Mouse (Mus musculus) heart, postnatal 0 days (tissue): ENCODE measurements around the gene Car5b. TPM values are rescaled to one million over a fixed set of nuclear protein-coding genes. Genes with fewer than 3 reads are reported as not detected.

Source experiments
- ATAC-seq: fragments of 200-750 bp; cut with Nextera tagmentation; 2 replicates; pipeline ENCODE4 v1.8.0; 2017; ENCODE audit warnings: low read depth, moderate number of reproducible peaks, moderate library complexity; ENCODE audit not compliant: insufficient read depth
- DNase-seq: peaks from one replicate; pipeline ENCODE4 v3.0.0-alpha.2; 2016; ENCODE audit warnings: low spot score
- H3K27ac ChIP-seq: fragments of 300-500 bp; sonication (generic); 2 replicates; pipeline ENCODE4 v1.5.1; 2014; ENCODE audit warnings: low read depth, mild to moderate bottlenecking
- H3K27me3 ChIP-seq: fragments of 300-500 bp; sonication (generic); 2 replicates; pipeline ENCODE4 v1.6.1; 2014; ENCODE audit warnings: low read length, mixed read lengths; ENCODE audit not compliant: control insufficient read depth, insufficient read depth
- H3K36me3 ChIP-seq: fragments of 300-500 bp; sonication (generic); replicated peaks from 2 replicates; pipeline ENCODE4 v1.6.1; 2014; ENCODE audit warnings: low read length, mixed read lengths; ENCODE audit not compliant: control insufficient read depth, insufficient read depth
- H3K4me1 ChIP-seq: fragments of 300-500 bp; sonication (generic); 2 replicates; pipeline ENCODE4 v1.6.1; 2014; ENCODE audit warnings: antibody characterized with exemption; ENCODE audit not compliant: control insufficient read depth, insufficient read depth
- H3K4me2 ChIP-seq: fragments of 300-500 bp; sonication (generic); 2 replicates; pipeline ENCODE4 v1.6.1; 2014; ENCODE audit warnings: low read depth, mild to moderate bottlenecking, low read length, moderate library complexity
- H3K4me3 ChIP-seq: fragments of 300-500 bp; sonication (generic); 2 replicates; pipeline ENCODE4 v1.5.1; 2014; ENCODE audit warnings: low read depth, low read length
- H3K9ac ChIP-seq: fragments of 300-500 bp; sonication (generic); replicated peaks from 2 replicates; pipeline ENCODE4 v1.6.1; 2014; ENCODE audit warnings: low read depth, low read length, mixed read lengths
- H3K9me3 ChIP-seq: fragments of 300-500 bp; sonication (generic); replicated peaks from 2 replicates; pipeline ENCODE4 v1.6.1; 2016; ENCODE audit warnings: low read length; ENCODE audit not compliant: control insufficient read depth
- CTCF ChIP-seq: IDR thresholded peaks from 2 replicates; pipeline ENCODE4 v1.5.1; 2016; ENCODE audit warnings: antibody characterized with exemption, control low read depth, low read depth
- EP300 ChIP-seq: IDR thresholded peaks from 2 replicates; pipeline ENCODE4 v1.6.1; 2016; ENCODE audit warnings: antibody characterized with exemption, low read depth
- WGBS: fragments of 180-500 bp; shearing (Covaris S2); extraction: QIAGEN DNeasy Blood & Tissue Kit; methylation state at CpG from one replicate; pipeline ENCODE4 v1.1.7; 2014; 5-methylcytosine and 5-hydroxymethylcytosine counted together
- polyA plus RNA-seq: library from polyadenylated mRNA; unstranded; fragments of >200 nt; fragmentation: Nextera tagmentation; extraction: Ambion mirVana; gene quantifications from 2 replicates; pipeline ENCODE4 v1.2.1, GENCODE M21; 2015
- total RNA-seq: library from RNA; depleted of rRNA; stranded (reverse); fragments of >200 nt; gene quantifications from 2 replicates; pipeline ENCODE4 v1.2.3, GENCODE M21; 2014; ENCODE audit warnings: low replicate concordance

Gene Car5b
- total and polyA plus RNA-seq, 2 experiments from 2014 or later, result 0.27 to 0.76 TPM

- DNase-seq, result peak; percentile 88
- Histone ChIP-seq H3K27me3 (no peaks in the 10 kb centered on the region), H3K9me3 (no peaks in the 10 kb centered on the region), H3K9ac (peak within 1 kb of the TSS; percentile 82), H3K36me3 (peaks cover 17% of the 10 kb centered on the region), H3K4me3 (peak within 1 kb of the TSS; percentile 81), H3K4me1 (no peaks in the 10 kb centered on the region), H3K4me2 (peak within 1 kb of the TSS; percentile 64), H3K27ac (peak within 1 kb of the TSS; percentile 99)
- ATAC-seq, result peak; percentile 96
- 10% methylated on average over 28 of the region's 29 CpGs for WGBS
- TF ChIP-seq CTCF (no peak), EP300 (no peak)
Observed at GRCm38 (mm10) chrX:163958467-163958875, 69.3 kb downstream of the Car5b start, which contains the start of gene Zrsr2. TSS of gene Zrsr2 (minus strand) at chrX:163958661.

DNA sequence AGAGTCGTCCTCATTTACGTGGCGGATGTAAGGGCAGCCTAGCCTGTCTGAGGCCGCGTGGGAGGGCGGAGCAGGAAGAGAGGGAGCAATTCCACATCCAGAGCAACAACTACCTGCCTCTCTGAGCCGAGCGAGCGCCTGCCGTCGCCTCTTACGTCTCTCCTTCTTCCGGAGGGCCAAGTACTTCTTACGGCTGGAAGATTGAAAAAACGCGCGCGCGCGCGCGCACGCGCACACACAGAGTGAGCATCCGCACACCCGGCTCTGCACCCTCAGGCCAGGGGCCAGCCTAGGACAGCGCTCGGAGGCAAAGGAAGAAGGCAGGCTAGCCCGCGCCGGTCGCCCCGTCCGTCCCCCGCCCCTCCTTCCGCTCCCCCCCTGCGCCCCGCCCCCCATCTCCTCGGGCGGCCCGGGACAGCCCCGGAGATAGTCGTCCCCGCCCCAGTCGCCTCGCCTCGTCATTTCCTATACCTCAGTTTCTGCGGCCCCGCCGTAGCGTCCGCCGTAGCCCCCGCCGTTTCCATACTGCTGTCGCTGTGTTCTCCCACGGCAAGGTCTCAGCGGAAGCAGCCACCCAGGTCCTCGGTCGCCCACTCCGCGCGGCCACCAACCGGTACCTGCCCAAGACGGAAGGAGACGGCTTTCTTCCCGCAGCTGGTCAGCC, 69.9 kb downstream of the Car5b start:
- Histone ChIP-seq H3K4me3 (peak overlapping the region; percentile 81), H3K9ac (peak overlapping the region; percentile 82), H3K9me3 (no peaks in the 10 kb centered on the region), H3K27ac (peak overlapping the region; percentile 99), H3K4me2 (peak overlapping the region; percentile 64), H3K4me1 (no peaks in the 10 kb centered on the region), H3K36me3 (peaks cover 22% of the 10 kb centered on the region), H3K27me3 (no peaks in the 10 kb centered on the region)
- no peak for TF ChIP-seq EP300
- TF ChIP-seq CTCF, result no peak
- WGBS, result 20% methylated on average over 45 of the region's 67 CpGs
- peak; percentile 90 for ATAC-seq
- DNase-seq, result peak; percentile 30

GRCm38 (mm10) chrX:163957381-163957780, 70.4 kb downstream of the Car5b start:
- Histone ChIP-seq H3K27ac (peak overlapping the region; percentile 99), H3K36me3 (peaks cover 24% of the 10 kb centered on the region), H3K4me3 (peak overlapping the region; percentile 81), H3K9me3 (no peaks in the 10 kb centered on the region), H3K27me3 (no peaks in the 10 kb centered on the region), H3K4me2 (peak overlapping the region; percentile 64), H3K9ac (peak overlapping the region; percentile 82; the same call in 1 of the 2 replicates), H3K4me1 (no peaks in the 10 kb centered on the region)
- ATAC-seq (no peak), DNase-seq (no peak)
- WGBS, result 25% methylated on average over 12 of the region's 12 CpGs
- TF ChIP-seq EP300 (no peak), CTCF (no peak)

- TF ChIP-seq EP300, result no peak
- no peak for TF ChIP-seq CTCF
- H3K4me3 ChIP-seq, result no peak overlapping the region
- ATAC-seq, result no peak
- no peak for DNase-seq
- H3K27me3 ChIP-seq, result no peaks in the 10 kb centered on the region
- no peaks in the 10 kb centered on the region for H3K9me3 ChIP-seq
- WGBS, result 63% methylated on average over 1 of the region's 1 CpGs
- H3K4me1 ChIP-seq, result no peaks in the 10 kb centered on the region
- H3K4me2 ChIP-seq, result no peak overlapping the region
- H3K27ac ChIP-seq, result no peak overlapping the region
- H3K9ac ChIP-seq, result no peak overlapping the region
- peaks cover 50% of the 10 kb centered on the region for H3K36me3 ChIP-seq
Observed at GRCm38 (mm10) chrX:163951618-163952017, 76.2 kb downstream of the Car5b start.

- DNase-seq (no peak), ATAC-seq (no peak)
- H3K9me3 ChIP-seq, result no peaks in the 10 kb centered on the region
- no peak overlapping the region for H3K4me2 ChIP-seq
- no peaks in the 10 kb centered on the region for H3K27me3 ChIP-seq
- H3K4me1 ChIP-seq, result no peaks in the 10 kb centered on the region
- 86% methylated on average over 3 of the region's 3 CpGs for WGBS
- H3K27ac ChIP-seq, result no peak overlapping the region
- H3K9ac ChIP-seq, result no peak overlapping the region
- H3K36me3 ChIP-seq, result peaks cover 52% of the 10 kb centered on the region
- no peak for TF ChIP-seq EP300
- TF ChIP-seq CTCF, result no peak
- no peak overlapping the region for H3K4me3 ChIP-seq
Observed at GRCm38 (mm10) chrX:163944381-163944780, 83.4 kb downstream of the Car5b start.
